Mouse (Mus musculus) midbrain, postnatal 0 days (tissue): ENCODE measurements at regions not wholly inside any gene's neighbourhood (a gene's known extent, or its start where the extent isn't known, plus 50 kb on each side); places are given as distances from the start of the nearest gene placed in this dataset.

Experiments used
- ATAC-seq: fragments of 200-750 bp; cut with Nextera tagmentation; 2 replicates; pipeline ENCODE4 v1.8.0; 2017; ENCODE audit warnings: moderate number of reproducible peaks, mild to moderate bottlenecking, moderate TSS enrichment, moderate library complexity; ENCODE audit not compliant: low FRiP score
- DNase-seq: peaks from one replicate; pipeline ENCODE4 v3.0.0-alpha.2; 2015; ENCODE audit warnings: low spot score
- H3K27ac ChIP-seq: fragments of 300-500 bp; sonication (generic); 2 replicates; pipeline ENCODE4 v1.5.1; 2014; ENCODE audit warnings: low read depth, mild to moderate bottlenecking, low read length, mixed read lengths
- H3K27me3 ChIP-seq: fragments of 300-500 bp; sonication (generic); 2 replicates; pipeline ENCODE4 v1.6.1; 2014; ENCODE audit warnings: low read length, control low read depth, mixed read lengths; ENCODE audit not compliant: insufficient read depth
- H3K36me3 ChIP-seq: fragments of 300-500 bp; sonication (generic); 2 replicates; pipeline ENCODE4 v1.6.1; 2014; ENCODE audit warnings: low read length, control low read depth, mixed read lengths; ENCODE audit not compliant: insufficient read depth
- H3K4me1 ChIP-seq: fragments of 300-500 bp; sonication (generic); 2 replicates; pipeline ENCODE4 v1.6.1; 2014; ENCODE audit warnings: mild to moderate bottlenecking, control low read depth, antibody characterized with exemption, low read length, mixed read lengths; ENCODE audit not compliant: insufficient read depth
- H3K4me2 ChIP-seq: fragments of 300-500 bp; sonication (generic); 2 replicates; pipeline ENCODE4 v1.6.1; 2014; ENCODE audit warnings: low read depth, mild to moderate bottlenecking, low read length, mixed read lengths; ENCODE audit not compliant: poor library complexity, severe bottlenecking
- H3K4me3 ChIP-seq: fragments of 300-500 bp; sonication (generic); 2 replicates; pipeline ENCODE4 v1.5.1; 2014; ENCODE audit warnings: low read depth, mild to moderate bottlenecking, low read length, moderate library complexity
- H3K9ac ChIP-seq: fragments of 300-500 bp; sonication (generic); replicated peaks from 2 replicates; pipeline ENCODE4 v1.6.1; 2014; ENCODE audit warnings: mild to moderate bottlenecking, low read length, moderate library complexity, mixed read lengths; ENCODE audit not compliant: poor library complexity, severe bottlenecking
- H3K9me3 ChIP-seq: fragments of 300-500 bp; sonication (generic); 2 replicates; pipeline ENCODE4 v1.6.1; 2016; ENCODE audit warnings: low read length, control low read depth
- CTCF ChIP-seq: IDR thresholded peaks from 2 replicates; pipeline ENCODE4 v1.5.1; 2016; ENCODE audit warnings: antibody characterized with exemption, mild to moderate bottlenecking
- WGBS: fragments of 180-500 bp; shearing (Covaris S2); extraction: QIAGEN DNeasy Blood & Tissue Kit; methylation state at CpG from one replicate; pipeline ENCODE4 v1.1.7; 2014; 5-methylcytosine and 5-hydroxymethylcytosine counted together

DNA sequence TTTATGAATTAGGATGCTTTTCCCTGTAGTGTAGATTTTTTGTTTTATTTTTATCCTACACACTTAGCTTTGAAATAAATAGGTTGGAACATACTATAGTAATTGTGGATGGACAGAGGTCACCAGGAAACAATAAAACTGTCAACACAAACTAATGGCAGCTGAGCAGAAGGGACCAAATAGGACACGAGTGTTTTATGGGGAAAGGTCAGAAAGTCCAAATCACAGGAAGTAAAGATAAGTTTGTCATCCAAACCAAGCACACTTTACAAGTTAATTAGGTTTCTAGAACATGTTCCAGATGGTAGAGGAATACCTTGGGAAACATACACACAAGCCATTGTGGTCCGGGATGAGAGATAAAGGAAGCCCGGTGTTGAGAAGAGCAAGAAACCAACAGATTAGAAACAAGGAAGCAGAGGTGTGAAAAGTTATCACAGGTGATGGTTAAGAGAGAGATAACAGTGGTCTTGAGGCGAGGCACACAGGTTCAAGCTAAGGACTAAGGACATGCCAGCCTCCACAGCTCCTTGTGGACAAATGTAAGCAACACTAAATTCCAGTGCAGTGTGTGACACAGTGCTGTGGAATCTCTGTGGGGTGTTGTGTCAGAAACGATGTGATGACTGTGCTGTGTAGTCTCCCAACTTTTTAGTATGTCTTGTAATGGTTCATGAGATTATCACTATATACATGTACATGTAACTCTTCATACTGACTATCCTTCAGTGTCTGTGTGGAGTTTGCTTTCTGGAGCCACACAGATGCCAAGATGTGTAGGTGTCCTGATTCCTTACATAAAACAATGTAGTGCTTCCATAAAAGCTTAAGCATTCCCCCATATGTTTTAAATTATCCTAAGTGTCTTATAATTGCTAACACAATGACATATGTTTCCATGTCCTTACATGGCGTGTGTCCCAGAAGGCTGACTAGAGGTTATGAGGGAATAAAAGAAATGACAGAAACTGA, 264.5 kb downstream of the Tle4 start:
- no peak for TF ChIP-seq CTCF
- H3K36me3 ChIP-seq, result no peaks in the 10 kb centered on the region
- no peak overlapping the region for H3K4me3 ChIP-seq
- DNase-seq (no peak), ATAC-seq (no peak)
- H3K27ac ChIP-seq, result no peak overlapping the region
- H3K4me2 ChIP-seq, result no peak overlapping the region
- H3K27me3 ChIP-seq, result no peaks in the 10 kb centered on the region
- WGBS, result 86% methylated on average over 6 of the region's 6 CpGs
- no peaks in the 10 kb centered on the region for H3K9me3 ChIP-seq
- H3K9ac ChIP-seq, result no peak overlapping the region
- H3K4me1 ChIP-seq, result no peaks in the 10 kb centered on the region

- peaks cover 4% of the 10 kb centered on the region; the same call in 1 of the 2 replicates for H3K27me3 ChIP-seq
- H3K36me3 ChIP-seq, result no peaks in the 10 kb centered on the region
- ATAC-seq, result no peak
- no peak overlapping the region for H3K4me2 ChIP-seq
- no peak for TF ChIP-seq CTCF
- no peak overlapping the region for H3K4me3 ChIP-seq
- H3K9ac ChIP-seq, result no peak overlapping the region
- peak; percentile 30 for DNase-seq
- no peak overlapping the region for H3K27ac ChIP-seq
- 25% methylated on average over 5 of the region's 5 CpGs for WGBS
- H3K9me3 ChIP-seq, result no peaks in the 10 kb centered on the region
- H3K4me1 ChIP-seq, result no peaks in the 10 kb centered on the region
These were observed 260.8 kb downstream of the Tle4 start for GRCm38 (mm10) chr19:14337025-14337424.

DNA sequence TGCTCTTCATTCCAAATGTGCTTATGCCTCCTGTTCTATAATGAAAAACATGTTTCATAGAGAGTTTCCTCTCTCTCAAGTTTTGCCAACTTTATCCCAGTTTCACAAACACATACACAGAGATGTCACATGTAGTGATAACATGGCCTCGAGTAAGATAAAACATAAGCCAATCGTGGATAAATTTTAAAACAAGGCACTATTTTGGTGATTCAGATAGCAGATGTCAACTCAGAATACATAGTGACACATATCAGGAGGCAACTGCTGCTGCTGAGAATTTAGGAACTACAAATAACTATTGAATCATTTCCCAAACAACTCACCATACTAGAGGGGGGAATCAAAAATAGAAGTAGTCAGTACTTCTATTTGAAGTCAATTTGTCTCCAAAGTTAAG, 257.1 kb downstream of the Tle4 start:
- Histone ChIP-seq H3K27ac (no peak overlapping the region), H3K4me3 (no peak overlapping the region), H3K9me3 (no peaks in the 10 kb centered on the region), H3K36me3 (no peaks in the 10 kb centered on the region), H3K9ac (no peak overlapping the region), H3K4me2 (no peak overlapping the region), H3K27me3 (peaks cover 4% of the 10 kb centered on the region; the same call in 1 of the 2 replicates), H3K4me1 (no peaks in the 10 kb centered on the region)
- ATAC-seq (no peak), DNase-seq (no peak)
- TF ChIP-seq CTCF, result no peak
- 89% methylated on average over 2 of the region's 2 CpGs for WGBS

DNA sequence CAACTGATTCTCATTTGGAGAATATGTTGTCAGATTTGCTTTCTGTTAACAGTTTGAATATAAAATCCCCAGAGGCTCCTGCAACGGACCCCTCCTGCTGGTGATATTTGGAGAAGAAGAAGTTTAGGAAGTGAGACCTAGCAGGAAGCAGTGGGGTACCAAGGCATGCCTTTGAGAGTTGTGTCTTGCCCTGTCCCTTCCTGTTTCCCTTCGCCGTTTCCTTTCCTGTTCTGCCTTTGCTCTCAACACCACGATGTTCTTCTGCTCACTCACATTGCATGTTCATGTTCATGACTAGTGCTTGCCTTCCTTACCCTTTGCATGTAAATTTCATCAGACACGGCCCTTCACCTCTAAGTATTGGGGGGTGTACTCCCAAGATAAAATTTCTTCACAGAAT, 254.0 kb downstream of the Tle4 start:
- Histone ChIP-seq H3K4me2 (no peak overlapping the region), H3K4me1 (no peaks in the 10 kb centered on the region), H3K27me3 (peaks cover 4% of the 10 kb centered on the region; the same call in 1 of the 2 replicates), H3K36me3 (no peaks in the 10 kb centered on the region), H3K9me3 (no peaks in the 10 kb centered on the region), H3K9ac (no peak overlapping the region), H3K27ac (no peak overlapping the region), H3K4me3 (no peak overlapping the region)
- DNase-seq (no peak), ATAC-seq (no peak)
- no peak for TF ChIP-seq CTCF
- 82% methylated on average over 5 of the region's 5 CpGs for WGBS

- Histone ChIP-seq H3K4me3 (no peak overlapping the region), H3K9me3 (no peaks in the 10 kb centered on the region), H3K27ac (no peak overlapping the region), H3K4me2 (no peak overlapping the region), H3K9ac (no peak overlapping the region), H3K27me3 (peaks cover 4% of the 10 kb centered on the region; the same call in 1 of the 2 replicates), H3K4me1 (no peaks in the 10 kb centered on the region), H3K36me3 (no peaks in the 10 kb centered on the region)
- DNase-seq (no peak), ATAC-seq (no peak)
- TF ChIP-seq CTCF, result no peak
- 93% methylated on average over 3 of the region's 3 CpGs for WGBS
These were observed 253.4 kb downstream of the Tle4 start for GRCm38 (mm10) chr19:14344467-14344866.

- Histone ChIP-seq H3K4me2 (no peak overlapping the region), H3K9ac (no peak overlapping the region), H3K27ac (no peak overlapping the region), H3K36me3 (no peaks in the 10 kb centered on the region), H3K9me3 (no peaks in the 10 kb centered on the region), H3K27me3 (no peaks in the 10 kb centered on the region), H3K4me1 (no peaks in the 10 kb centered on the region), H3K4me3 (no peak overlapping the region)
- WGBS, result 50% methylated on average over 2 of the region's 2 CpGs
- no peak for TF ChIP-seq CTCF
- ATAC-seq (no peak), DNase-seq (no peak)
These were observed 250.8 kb downstream of the Tle4 start for GRCm38 (mm10) chr19:14347026-14347425.
